Mouse (Mus musculus) megakaryocyte, embryonic 14.5 days (primary cell): ENCODE results near the gene Angptl2. TPM values are rescaled to one million over a fixed set of nuclear protein-coding genes. Genes with fewer than 3 reads are reported as not detected.

Experiments
- H3K27me3 ChIP-seq: replicated peaks from 2 replicates; pipeline ENCODE3; 2012; ENCODE audit warnings: inconsistent platforms
- H3K36me3 ChIP-seq: replicated peaks from 2 replicates; pipeline ENCODE3; 2012; ENCODE audit warnings: low read length, inconsistent platforms, mixed read lengths
- H3K4me1 ChIP-seq: 2 replicates; pipeline ENCODE4 v1.6.1; 2012; ENCODE audit warnings: inconsistent platforms
- H3K4me3 ChIP-seq: replicated peaks from 2 replicates; pipeline ENCODE3; 2012; ENCODE audit warnings: moderate library complexity, mild to moderate bottlenecking, inconsistent platforms
- H3K9me3 ChIP-seq: 2 replicates; pipeline ENCODE4 v1.6.1; 2012; ENCODE audit warnings: inconsistent platforms
- FLI1 ChIP-seq: IDR thresholded peaks from 2 replicates; pipeline ENCODE4 v1.6.1; 2012; ENCODE audit warnings: low read length, inconsistent platforms, mixed read lengths
- GATA1 ChIP-seq: IDR thresholded peaks from 3 replicates; pipeline ENCODE4 v1.6.1; 2012; ENCODE audit warnings: mixed read lengths, low read length, inconsistent platforms, borderline replicate concordance
- polyA plus RNA-seq: library from polyadenylated mRNA; stranded (reverse); fragments of >175 nt; gene quantifications from 2 replicates; pipeline ENCODE4 v1.2.3, GENCODE M21; 2012; ENCODE audit warnings: low replicate concordance; ENCODE audit not compliant: insufficient read depth

The Angptl2 gene
- polyA plus RNA-seq, 1 experiment = 0.28 TPM

- TF ChIP-seq GATA1 (no peak), FLI1 (no peak)
- Histone ChIP-seq H3K4me1 (peaks cover 31% of the 10 kb centered on the region), H3K27me3 (peaks cover 68% of the 10 kb centered on the region), H3K36me3 (no peaks in the 10 kb centered on the region), H3K9me3 (no peaks in the 10 kb centered on the region), H3K4me3 (no peak overlapping the region)
These were observed 34.2 kb downstream of the Angptl2 start for GRCm38 (mm10) chr2:33249922-33250633.

DNA sequence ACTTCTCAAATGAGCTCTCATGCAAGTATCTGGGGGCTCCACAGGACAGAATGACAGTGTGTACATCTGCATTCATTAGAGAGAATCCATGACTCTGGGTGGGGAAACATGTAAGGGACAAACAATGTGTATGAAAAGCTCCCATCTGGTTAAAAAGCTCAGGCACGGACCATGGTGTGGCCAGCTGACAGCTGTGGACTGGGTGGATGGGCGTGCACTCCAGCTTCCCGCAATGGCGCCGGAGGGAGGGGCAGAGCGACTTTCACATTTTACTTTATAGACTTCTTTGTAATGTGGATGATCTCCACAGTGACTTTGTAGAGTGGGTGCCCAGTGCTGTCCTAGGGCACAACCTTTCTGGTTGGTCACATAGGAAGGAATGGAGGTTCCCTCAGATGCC lies 36.9 kb downstream of the Angptl2 start:
- peaks cover 26% of the 10 kb centered on the region for H3K4me1 ChIP-seq
- no peak overlapping the region for H3K4me3 ChIP-seq
- TF ChIP-seq GATA1 = no peak
- no peak for TF ChIP-seq FLI1
- no peaks in the 10 kb centered on the region for H3K9me3 ChIP-seq
- H3K36me3 ChIP-seq = no peaks in the 10 kb centered on the region
- H3K27me3 ChIP-seq = peaks cover 59% of the 10 kb centered on the region

GRCm38 (mm10) chr2:33253572-33254190 lies 37.8 kb downstream of the Angptl2 start:
- Histone ChIP-seq H3K4me1 (peaks cover 26% of the 10 kb centered on the region), H3K4me3 (no peak overlapping the region)
- TF ChIP-seq GATA1 (no peak), FLI1 (no peak)

DNA sequence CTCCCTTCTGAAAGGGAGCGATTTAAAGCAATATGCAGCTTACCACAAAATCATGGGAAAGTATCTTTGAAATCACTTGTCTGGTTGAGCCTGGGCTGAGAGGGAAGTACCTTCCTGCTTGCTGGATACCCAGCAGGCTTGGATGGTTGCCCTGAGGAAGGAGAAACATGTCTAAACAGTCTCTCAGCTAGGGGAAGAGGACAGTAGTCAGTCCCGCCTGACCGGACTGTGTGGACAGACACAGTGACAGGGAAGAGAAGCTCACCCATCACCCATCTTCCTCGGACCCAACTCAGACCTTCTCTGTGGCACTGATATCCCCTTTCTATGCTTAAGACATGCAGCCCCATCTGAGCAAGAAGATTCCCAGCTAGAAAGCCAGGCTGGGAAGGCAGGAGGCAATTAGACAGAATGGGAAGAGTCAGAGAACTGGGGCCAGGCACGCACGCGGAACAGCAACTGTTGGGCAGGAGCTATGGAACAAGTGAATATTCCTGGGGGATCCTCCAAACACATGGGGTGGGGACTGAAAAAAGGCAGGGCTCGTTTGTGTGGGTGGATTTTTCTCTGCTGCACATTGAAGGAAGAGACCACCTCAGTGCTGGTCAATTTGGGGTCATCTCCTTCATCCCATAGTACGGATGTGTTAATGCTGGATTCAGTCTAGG lies 38.6 kb downstream of the Angptl2 start:
- Histone ChIP-seq H3K4me3 (no peak overlapping the region), H3K9me3 (no peaks in the 10 kb centered on the region), H3K4me1 (peaks cover 23% of the 10 kb centered on the region), H3K36me3 (no peaks in the 10 kb centered on the region), H3K27me3 (peaks cover 47% of the 10 kb centered on the region)
- TF ChIP-seq FLI1 = no peak
- no peak for TF ChIP-seq GATA1

More at GRCm38 (mm10) chr2:33253572-33254190, 37.8 kb downstream of the Angptl2 start:
- Histone ChIP-seq H3K9me3 (no peaks in the 10 kb centered on the region), H3K27me3 (peaks cover 54% of the 10 kb centered on the region), H3K36me3 (no peaks in the 10 kb centered on the region)

DNA sequence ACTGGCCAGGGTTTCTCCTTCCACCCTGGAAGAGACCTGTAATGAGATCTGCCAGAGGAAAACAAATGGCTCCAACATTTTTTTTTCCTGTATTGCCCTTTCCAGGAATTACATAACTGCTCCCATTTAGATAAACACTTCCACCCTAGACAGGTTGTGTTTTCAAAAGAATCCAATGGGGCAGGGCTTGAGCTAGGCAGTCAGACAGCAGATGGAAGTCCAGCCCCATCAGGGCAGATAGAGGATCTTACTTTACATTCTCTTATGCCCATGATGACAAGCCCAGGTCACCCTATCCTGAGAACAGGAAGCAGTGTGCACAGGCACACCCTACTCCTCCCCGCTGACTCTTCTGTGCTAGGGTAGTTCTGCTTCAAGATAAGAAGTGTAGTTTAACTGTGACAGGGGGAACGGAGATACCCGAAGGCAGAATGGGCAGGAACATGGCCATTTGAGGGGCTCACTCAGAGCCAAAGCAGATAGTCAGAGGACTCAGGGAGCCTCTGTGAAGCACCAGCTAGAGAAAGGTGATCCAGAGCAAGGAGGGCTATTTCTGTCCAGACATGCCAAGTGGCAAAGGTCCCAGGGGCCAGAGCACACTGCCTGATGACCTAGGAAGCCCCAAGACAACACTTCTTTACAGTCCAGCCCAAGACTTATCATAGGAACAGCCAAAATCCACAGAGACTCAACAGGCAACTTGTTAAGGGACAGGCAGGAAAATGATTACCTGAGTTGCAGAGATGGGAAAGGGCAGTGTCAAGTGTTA lies 41.1 kb downstream of the Angptl2 start:
- no peaks in the 10 kb centered on the region for H3K36me3 ChIP-seq
- H3K4me3 ChIP-seq = no peak overlapping the region
- no peaks in the 10 kb centered on the region for H3K9me3 ChIP-seq
- TF ChIP-seq FLI1 (no peak), GATA1 (no peak)
- peaks cover 22% of the 10 kb centered on the region for H3K4me1 ChIP-seq
- peaks cover 34% of the 10 kb centered on the region for H3K27me3 ChIP-seq

- H3K4me3 ChIP-seq = no peak overlapping the region
- H3K27me3 ChIP-seq = peaks cover 21% of the 10 kb centered on the region
- H3K9me3 ChIP-seq = no peaks in the 10 kb centered on the region
- H3K36me3 ChIP-seq = no peaks in the 10 kb centered on the region
- TF ChIP-seq GATA1 (no peak), FLI1 (no peak)
- H3K4me1 ChIP-seq = peaks cover 12% of the 10 kb centered on the region
These were observed 44.9 kb downstream of the Angptl2 start for GRCm38 (mm10) chr2:33260772-33261171.

DNA sequence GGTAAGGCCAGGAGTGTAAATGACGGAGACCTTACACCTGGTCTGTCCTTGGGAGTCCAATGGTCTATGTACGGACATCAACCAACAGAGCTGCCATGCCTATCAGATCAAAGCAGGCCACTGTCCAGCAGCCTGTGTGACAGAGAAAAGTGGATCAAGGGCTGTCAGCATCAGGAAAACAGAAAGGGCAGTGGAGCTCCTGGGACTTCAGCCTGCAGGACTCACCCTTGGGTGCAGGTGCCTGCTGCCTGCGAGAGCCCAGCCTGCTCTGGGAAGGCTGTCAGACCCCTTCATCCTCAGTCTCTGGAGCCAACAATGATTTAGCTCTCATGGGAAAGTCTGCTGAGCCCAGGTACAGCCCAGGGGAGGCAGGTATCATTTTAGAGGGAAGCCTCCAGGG lies 45.6 kb downstream of the Angptl2 start:
- Histone ChIP-seq H3K36me3 (no peaks in the 10 kb centered on the region), H3K4me1 (peaks cover 11% of the 10 kb centered on the region), H3K4me3 (no peak overlapping the region), H3K9me3 (no peaks in the 10 kb centered on the region), H3K27me3 (peaks cover 20% of the 10 kb centered on the region)
- no peak for TF ChIP-seq GATA1
- TF ChIP-seq FLI1 = no peak

- peaks cover 13% of the 10 kb centered on the region for H3K4me1 ChIP-seq
- H3K36me3 ChIP-seq = peaks cover 2% of the 10 kb centered on the region
- no peak overlapping the region for H3K4me3 ChIP-seq
- TF ChIP-seq GATA1 (no peak), FLI1 (no peak)
- peaks cover 29% of the 10 kb centered on the region for H3K27me3 ChIP-seq
- H3K9me3 ChIP-seq = no peaks in the 10 kb centered on the region
These were observed 49.9 kb downstream of the Angptl2 start for GRCm38 (mm10) chr2:33265793-33266192.

GRCm38 (mm10) chr2:33267075-33267474 lies 51.2 kb downstream of the Angptl2 start:
- Histone ChIP-seq H3K4me3 (no peak overlapping the region), H3K36me3 (peaks cover 2% of the 10 kb centered on the region), H3K27me3 (peaks cover 26% of the 10 kb centered on the region), H3K9me3 (no peaks in the 10 kb centered on the region), H3K4me1 (peaks cover 22% of the 10 kb centered on the region)
- no peak for TF ChIP-seq GATA1
- TF ChIP-seq FLI1 = no peak
